Mouse (Mus musculus): ENCODE measurements around the gene Bcl6. TPM values are rescaled to one million over a fixed set of nuclear protein-coding genes. Genes with fewer than 3 reads are reported as not detected.

Gene Bcl6
- total and polyA plus RNA-seq, 2 experiments from 2014 or later, result 0.69 to 9.2 TPM

GRCm38 (mm10) chr16:23973635-23974367 lies 14.9 kb downstream of the Bcl6 start:
- TF ChIP-seq CTCF (IDR thresholded peaks at IDR 0.05; ENCODE audit: low read depth), result no peak
- 90% methylated on average over 9 of the region's 9 CpGs for WGBS
- DNase-seq, result no peak
- H3K27me3 ChIP-seq (ENCODE audit: insufficient read depth, low read length), result no peaks in the 10 kb centered on the region
- no peak for ATAC-seq
- H3K9ac ChIP-seq, result no peak overlapping the region
- H3K36me3 ChIP-seq (ENCODE audit: insufficient read depth), result peaks cover 15% of the 10 kb centered on the region; the same call in 1 of the 2 replicates
- H3K4me1 ChIP-seq (ENCODE audit: insufficient read depth), result no peaks in the 10 kb centered on the region
- no peak overlapping the region for H3K27ac ChIP-seq (ENCODE audit: low read depth, low read length)
- no peaks in the 10 kb centered on the region for H3K9me3 ChIP-seq (ENCODE audit: low read length)
- H3K4me3 ChIP-seq (ENCODE audit: low read depth, low read length), result no peak overlapping the region
- no peak overlapping the region for H3K4me2 ChIP-seq (ENCODE audit: low read depth)

GRCm38 (mm10) chr16:23972901-23973300 lies 15.8 kb downstream of the Bcl6 start:
- Histone ChIP-seq H3K4me1 (ENCODE audit: insufficient read depth) (no peaks in the 10 kb centered on the region), H3K9me3 (ENCODE audit: low read length) (no peaks in the 10 kb centered on the region), H3K4me3 (ENCODE audit: low read depth, low read length) (no peak overlapping the region), H3K27me3 (ENCODE audit: insufficient read depth, low read length) (no peaks in the 10 kb centered on the region), H3K27ac (ENCODE audit: low read depth, low read length) (no peak overlapping the region), H3K9ac (no peak overlapping the region), H3K36me3 (ENCODE audit: insufficient read depth) (peaks cover 20% of the 10 kb centered on the region), H3K4me2 (ENCODE audit: low read depth) (no peak overlapping the region)
- no peak for TF ChIP-seq CTCF (IDR thresholded peaks at IDR 0.05; ENCODE audit: low read depth)
- ATAC-seq (no peak), DNase-seq (no peak)
- WGBS, result 79% methylated on average over 11 of the region's 11 CpGs

GRCm38 (mm10) chr16:23972126-23972740 lies 16.4 kb downstream of the Bcl6 start:
- H3K27me3 ChIP-seq (ENCODE audit: insufficient read depth, low read length), result no peaks in the 10 kb centered on the region
- no peak overlapping the region for H3K9ac ChIP-seq
- H3K27ac ChIP-seq (ENCODE audit: low read depth, low read length), result no peak overlapping the region
- H3K36me3 ChIP-seq (ENCODE audit: insufficient read depth), result peaks cover 20% of the 10 kb centered on the region
- WGBS, result 75% methylated on average over 20 of the region's 20 CpGs
- no peak for ATAC-seq
- no peak for TF ChIP-seq CTCF (IDR thresholded peaks at IDR 0.05; ENCODE audit: low read depth)
- no peak overlapping the region for H3K4me2 ChIP-seq (ENCODE audit: low read depth)
- no peak for DNase-seq
- H3K4me3 ChIP-seq (ENCODE audit: low read depth, low read length), result no peak overlapping the region
- H3K4me1 ChIP-seq (ENCODE audit: insufficient read depth), result no peaks in the 10 kb centered on the region
- no peaks in the 10 kb centered on the region for H3K9me3 ChIP-seq (ENCODE audit: low read length)

GRCm38 (mm10) chr16:23969919-23970318 lies 18.7 kb downstream of the Bcl6 start:
- Histone ChIP-seq H3K27ac (ENCODE audit: low read depth, low read length) (no peak overlapping the region), H3K27me3 (ENCODE audit: insufficient read depth, low read length) (no peaks in the 10 kb centered on the region), H3K9ac (no peak overlapping the region), H3K4me3 (ENCODE audit: low read depth, low read length) (no peak overlapping the region), H3K4me2 (ENCODE audit: low read depth) (no peak overlapping the region), H3K9me3 (ENCODE audit: low read length) (no peaks in the 10 kb centered on the region), H3K36me3 (ENCODE audit: insufficient read depth) (peaks cover 15% of the 10 kb centered on the region), H3K4me1 (ENCODE audit: insufficient read depth) (no peaks in the 10 kb centered on the region)
- DNase-seq (no peak), ATAC-seq (no peak)
- TF ChIP-seq CTCF (IDR thresholded peaks at IDR 0.05; ENCODE audit: low read depth), result no peak
- WGBS, result 69% methylated on average over 14 of the region's 14 CpGs

- Histone ChIP-seq H3K36me3 (ENCODE audit: insufficient read depth) (peaks cover 15% of the 10 kb centered on the region), H3K27ac (ENCODE audit: low read depth, low read length) (no peak overlapping the region), H3K9ac (no peak overlapping the region), H3K4me3 (ENCODE audit: low read depth, low read length) (no peak overlapping the region), H3K4me1 (ENCODE audit: insufficient read depth) (no peaks in the 10 kb centered on the region), H3K9me3 (ENCODE audit: low read length) (no peaks in the 10 kb centered on the region), H3K27me3 (ENCODE audit: insufficient read depth, low read length) (no peaks in the 10 kb centered on the region), H3K4me2 (ENCODE audit: low read depth) (no peak overlapping the region)
- TF ChIP-seq CTCF (IDR thresholded peaks at IDR 0.05; ENCODE audit: low read depth), result no peak
- ATAC-seq, result no peak
- no peak for DNase-seq
- 81% methylated on average over 4 of the region's 4 CpGs for WGBS
Observed at GRCm38 (mm10) chr16:23968888-23969287, 19.8 kb downstream of the Bcl6 start.

GRCm38 (mm10) chr16:23967301-23967700 lies 21.4 kb downstream of the Bcl6 start:
- Histone ChIP-seq H3K4me1 (ENCODE audit: insufficient read depth) (no peaks in the 10 kb centered on the region), H3K9ac (no peak overlapping the region), H3K36me3 (ENCODE audit: insufficient read depth) (peaks cover 9% of the 10 kb centered on the region), H3K27ac (ENCODE audit: low read depth, low read length) (no peak overlapping the region), H3K9me3 (ENCODE audit: low read length) (no peaks in the 10 kb centered on the region), H3K4me3 (ENCODE audit: low read depth, low read length) (no peak overlapping the region), H3K4me2 (ENCODE audit: low read depth) (no peak overlapping the region), H3K27me3 (ENCODE audit: insufficient read depth, low read length) (no peaks in the 10 kb centered on the region)
- no peak for DNase-seq
- no peak for ATAC-seq
- 70% methylated on average over 7 of the region's 7 CpGs for WGBS
- TF ChIP-seq CTCF (IDR thresholded peaks at IDR 0.05; ENCODE audit: low read depth), result peak; percentile 54

- H3K4me2 ChIP-seq (ENCODE audit: low read depth), result no peak overlapping the region
- no peaks in the 10 kb centered on the region for H3K27me3 ChIP-seq (ENCODE audit: insufficient read depth, low read length)
- DNase-seq (no peak), ATAC-seq (no peak)
- no peak overlapping the region for H3K27ac ChIP-seq (ENCODE audit: low read depth, low read length)
- 89% methylated on average over 14 of the region's 14 CpGs for WGBS
- TF ChIP-seq CTCF (IDR thresholded peaks at IDR 0.05; ENCODE audit: low read depth), result no peak
- H3K9me3 ChIP-seq (ENCODE audit: low read length), result no peaks in the 10 kb centered on the region
- no peaks in the 10 kb centered on the region for H3K4me1 ChIP-seq (ENCODE audit: insufficient read depth)
- H3K4me3 ChIP-seq (ENCODE audit: low read depth, low read length), result no peak overlapping the region
- H3K36me3 ChIP-seq (ENCODE audit: insufficient read depth), result peaks cover 5% of the 10 kb centered on the region; the same call in 1 of the 2 replicates
- H3K9ac ChIP-seq, result no peak overlapping the region
Observed at GRCm38 (mm10) chr16:23966066-23966465, 22.6 kb downstream of the Bcl6 start.

All from forebrain, postnatal 0 days (tissue).